Mouse (Mus musculus) adrenal gland (tissue): Measurements from ENCODE around the gene D930007J09Rik.

Experiments
- intact Hi-C: fragments of 180-260 bp; cut with DNase I; formaldehyde crosslinking; loops from one replicate; pipeline ENCODE4 v1.15.1; 2025

D930007J09Rik gene

DNA sequence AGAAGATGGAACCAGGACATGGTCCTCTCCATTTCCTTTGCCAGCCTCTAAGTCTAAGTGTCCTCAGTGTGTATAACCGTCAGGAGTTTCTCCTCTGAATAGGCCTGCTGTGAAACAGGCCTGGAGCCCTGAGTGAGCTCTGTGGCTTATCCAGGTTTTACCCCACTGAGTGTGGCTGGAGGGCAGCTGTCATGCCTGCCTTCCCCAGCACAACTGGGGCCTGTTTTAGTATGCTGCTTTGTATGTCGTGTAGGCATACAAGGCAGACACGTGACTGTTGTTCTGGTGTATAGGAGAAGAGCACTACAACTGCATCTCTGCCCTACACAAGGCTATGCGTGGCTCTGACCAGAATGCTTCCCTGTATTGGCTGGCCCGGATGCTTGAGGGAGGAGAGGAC is 17.3 kb upstream of the D930007J09Rik start:
- intact Hi-C loops = no loop called here

DNA sequence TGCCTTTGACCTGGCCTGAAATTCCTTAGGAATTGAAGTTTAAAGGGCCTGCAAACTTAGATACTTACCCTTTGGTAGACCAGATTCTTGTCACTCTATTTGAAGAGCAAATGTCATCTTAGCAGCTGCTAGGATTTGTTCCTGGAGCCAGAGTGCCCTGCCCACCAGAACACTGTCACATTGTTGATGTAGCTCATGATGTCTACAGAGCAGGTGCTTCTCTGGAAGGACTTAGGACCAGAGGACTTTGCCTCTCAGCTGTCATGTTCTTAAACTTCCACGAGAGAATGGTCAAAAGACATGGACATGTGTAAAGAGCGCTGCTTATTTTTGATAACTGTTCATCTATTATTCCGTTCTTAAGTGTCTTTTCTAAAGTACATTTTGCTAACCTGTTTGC is 16.6 kb upstream of the D930007J09Rik start:
- intact Hi-C loops = no loop called here

- intact Hi-C loops = no loop called here
These were observed 5.0 kb upstream of the D930007J09Rik start for GRCm38 (mm10) chr13:32807624-32808023.

- intact Hi-C loops = no loop called here
These were observed 4.2 kb upstream of the D930007J09Rik start for GRCm38 (mm10) chr13:32806820-32807219.

- intact Hi-C loops = no loop called here
These were observed 1.2 kb upstream of the D930007J09Rik start for GRCm38 (mm10) chr13:32803701-32804345.

- intact Hi-C loops = no loop called here
These were observed 892 bp downstream of the D930007J09Rik start, which contains the start of gene Wrnip1 for GRCm38 (mm10) chr13:32801693-32802221. TSS of gene Wrnip1 (plus strand) at chr13:32802038.

DNA sequence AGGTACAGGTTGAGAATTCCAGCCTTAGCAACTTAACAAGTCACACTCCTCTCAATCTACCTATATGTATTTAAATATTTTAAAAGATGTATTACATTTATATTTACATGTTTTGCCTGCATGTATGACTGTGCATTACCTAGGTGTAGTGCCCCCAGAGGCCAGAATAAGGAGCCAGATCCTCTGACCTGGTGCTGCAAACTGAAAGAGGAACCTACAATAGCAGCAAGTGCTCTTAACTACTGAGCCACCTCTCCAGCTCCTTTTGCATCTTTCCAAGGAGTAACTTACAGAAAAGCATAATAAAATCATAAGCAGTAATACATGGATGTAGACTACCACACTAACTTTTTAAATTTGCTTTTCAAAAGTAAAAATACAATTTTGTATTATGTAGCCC is 1.8 kb downstream of the D930007J09Rik start:
- intact Hi-C loops = no loop called here

GRCm38 (mm10) chr13:32799131-32799530 is 3.5 kb downstream of the D930007J09Rik start:
- intact Hi-C loops = no loop called here

DNA sequence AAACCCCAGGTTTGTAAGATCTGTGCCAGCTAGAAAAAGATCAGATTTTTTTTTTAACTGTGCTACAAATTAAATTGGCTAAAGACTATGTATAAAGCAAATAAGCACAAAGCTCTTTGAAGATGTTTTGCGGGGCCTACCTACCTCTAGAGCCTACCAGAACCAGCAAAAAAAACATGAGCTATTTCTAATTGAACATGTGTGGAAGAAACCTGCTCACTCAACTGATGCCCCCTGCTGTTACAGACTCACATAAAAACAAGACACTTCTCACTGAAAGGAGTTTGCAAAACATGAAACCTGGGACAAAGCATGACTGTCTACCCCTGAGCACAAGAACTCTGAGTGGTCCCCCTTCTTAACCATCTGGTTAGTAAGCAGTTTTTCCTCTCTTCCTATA is 5.6 kb downstream of the D930007J09Rik start:
- intact Hi-C loops = loop anchor here (2.0 kb wide), 1 partner anchor 30 kb away; no protein-coding TSS in a partner anchor

- intact Hi-C loops = no loop called here
These were observed 7.5 kb downstream of the D930007J09Rik start for GRCm38 (mm10) chr13:32795166-32795565.

GRCm38 (mm10) chr13:32794619-32795018 is 8.0 kb downstream of the D930007J09Rik start:
- intact Hi-C loops = no loop called here

- intact Hi-C loops = no loop called here
These were observed 12.9 kb downstream of the D930007J09Rik start for GRCm38 (mm10) chr13:32789781-32790180.

- intact Hi-C loops = no loop called here
These were observed 15.1 kb downstream of the D930007J09Rik start for GRCm38 (mm10) chr13:32787584-32787983.

DNA sequence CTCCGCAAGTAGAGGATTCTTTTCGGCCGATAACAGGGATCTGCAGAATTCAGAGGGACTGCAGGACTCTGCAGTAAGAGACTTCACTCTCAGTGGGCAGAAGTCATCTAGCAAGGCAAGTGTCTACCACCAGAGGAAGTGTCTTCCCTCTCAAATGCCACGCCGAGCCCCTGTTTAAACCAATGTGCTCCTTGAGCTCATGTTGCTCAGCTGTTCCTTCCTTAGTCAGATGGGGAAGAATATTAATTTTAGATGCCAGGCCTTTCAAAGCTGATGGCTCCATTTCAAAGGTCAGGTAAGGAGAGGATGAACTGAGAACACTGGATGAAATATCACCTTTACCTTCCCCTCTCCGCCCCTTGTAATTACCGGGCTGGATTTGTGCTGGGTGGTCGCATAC is 18.8 kb downstream of the D930007J09Rik start, which contains the start of gene Mylk4:
Gene Mylk4, minus strand, starts transcription at position 139 of the 400 bp plus-strand sequence.
- intact Hi-C loops = no loop called here

DNA sequence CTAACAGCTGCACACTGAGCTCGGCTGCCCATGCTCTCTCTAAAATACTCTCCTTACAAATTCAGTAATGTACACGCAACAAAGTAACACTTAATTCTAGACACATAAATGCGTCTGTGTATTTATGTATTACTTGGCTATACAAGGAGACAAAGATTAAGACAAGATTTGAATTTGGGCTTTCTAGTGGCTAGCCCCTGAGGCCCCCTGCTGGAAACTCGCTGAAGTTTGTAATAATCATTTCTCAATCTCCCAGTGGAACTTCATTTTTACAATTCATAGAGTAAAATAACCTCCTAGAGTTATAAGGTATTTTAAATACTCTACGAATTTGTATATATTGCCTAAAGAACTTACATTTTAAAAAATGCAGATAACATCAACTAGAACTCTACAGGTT is 19.6 kb downstream of the D930007J09Rik start:
- intact Hi-C loops = no loop called here

GRCm38 (mm10) chr13:32778861-32779260 is 23.8 kb downstream of the D930007J09Rik start:
- intact Hi-C loops = no loop called here

- intact Hi-C loops = no loop called here
These were observed 26.3 kb downstream of the D930007J09Rik start for GRCm38 (mm10) chr13:32776350-32776749.

GRCm38 (mm10) chr13:32775889-32776288 is 26.8 kb downstream of the D930007J09Rik start:
- intact Hi-C loops = no loop called here

GRCm38 (mm10) chr13:32769960-32770359 is 32.7 kb downstream of the D930007J09Rik start:
- intact Hi-C loops = no loop called here

GRCm38 (mm10) chr13:32768104-32768503 is 34.5 kb downstream of the D930007J09Rik start:
- intact Hi-C loops = no loop called here

DNA sequence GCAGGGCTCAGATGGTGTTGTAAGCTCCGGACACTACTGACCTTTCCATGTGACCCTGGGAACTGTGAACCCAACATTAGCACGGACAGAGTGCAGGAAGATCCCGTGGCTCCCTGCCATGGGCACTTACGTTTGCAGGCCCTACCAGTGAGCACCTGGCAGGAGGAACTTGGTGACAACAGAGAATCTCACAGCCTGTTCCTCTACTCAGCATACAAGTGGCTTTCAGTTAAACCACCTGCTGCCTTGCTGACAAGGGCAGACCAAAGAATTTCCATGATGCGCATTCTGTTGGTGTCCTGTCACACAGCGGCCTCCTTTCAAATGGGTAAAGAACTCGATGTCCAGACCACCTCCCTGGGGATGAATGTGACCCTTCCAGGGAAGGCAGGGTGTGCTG is 38.2 kb downstream of the D930007J09Rik start:
- intact Hi-C loops = no loop called here

DNA sequence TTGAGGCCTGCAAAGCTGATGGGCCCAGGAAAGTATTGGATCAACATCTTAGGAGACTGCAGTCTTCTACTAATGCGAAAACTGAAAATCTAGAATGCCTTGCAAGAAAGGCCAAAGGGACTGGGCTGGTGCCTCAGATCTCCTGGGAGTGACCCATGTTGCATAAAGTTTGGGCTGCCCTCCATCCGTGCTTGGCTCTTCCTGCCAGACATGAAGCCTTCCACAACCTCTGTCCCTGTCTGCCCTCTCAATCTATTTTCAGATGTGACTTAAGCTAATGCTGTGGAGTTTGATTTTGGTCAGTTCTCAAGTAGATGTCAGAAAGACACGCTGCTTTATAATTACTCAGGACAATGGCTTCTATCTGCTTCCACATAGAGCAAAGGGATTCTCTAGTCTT is 39.5 kb downstream of the D930007J09Rik start:
- intact Hi-C loops = no loop called here

- intact Hi-C loops = no loop called here
These were observed 41.9 kb downstream of the D930007J09Rik start for GRCm38 (mm10) chr13:32760795-32761194.
